Mouse (Mus musculus) frontal cortex, postnatal 25 days (tissue): ENCODE results near the gene Rpl13a.
A peak's percentile ranks its signal among the peaks of the same experiment; 100 is the strongest.

Source experiments
- DNase-seq, 2 experiments: peaks; one replicate each; pipeline ENCODE4 v3.0.0; 2022; ENCODE audit warnings: low spot score in 2 of 2

Rpl13a gene

GRCm38 (mm10) chr7:45090251-45090977, 38.1 kb downstream of the Rpl13a start:
- no peak for DNase-seq

- DNase-seq: no peak
Measured at GRCm38 (mm10) chr7:45088597-45088996, 40.0 kb downstream of the Rpl13a start.

- no peak for DNase-seq
Measured at GRCm38 (mm10) chr7:45086084-45086483, 42.5 kb downstream of the Rpl13a start.

GRCm38 (mm10) chr7:45083300-45083890, 45.2 kb downstream of the Rpl13a start:
- no peak for DNase-seq

- DNase-seq: no peak
Measured at GRCm38 (mm10) chr7:45082401-45083299, 45.9 kb downstream of the Rpl13a start.

- no peak for DNase-seq
Measured at GRCm38 (mm10) chr7:45081016-45081415, 47.5 kb downstream of the Rpl13a start.

GRCm38 (mm10) chr7:45079856-45080255, 48.7 kb downstream of the Rpl13a start:
- DNase-seq: peak; percentile 92 to 95

GRCm38 (mm10) chr7:45078513-45078912, 50.0 kb downstream of the Rpl13a start:
- DNase-seq: peak in 1 of 2 experiments; percentile 55

GRCm38 (mm10) chr7:45077829-45078228, 50.7 kb downstream of the Rpl13a start:
- no peak for DNase-seq

GRCm38 (mm10) chr7:45077322-45077721, 51.2 kb downstream of the Rpl13a start:
- no peak for DNase-seq

GRCm38 (mm10) chr7:45076501-45076900, 52.1 kb downstream of the Rpl13a start:
- DNase-seq: no peak
